Mouse (Mus musculus): Measurements from ENCODE around the gene Rad23a.
A peak's percentile ranks its signal among the peaks of the same experiment; 100 is the strongest.
"Not testable (repeated sequence)": the region's sequence is repeated elsewhere in the genome, so short reads cannot be mapped to it uniquely, and the experiment has no call there.

The Rad23a gene

GRCm38 (mm10) chr8:84839875-84840247, 604 bp downstream of the Rad23a start:
- no peak for DNase-seq (ENCODE audit: low spot score)

- no peak for DNase-seq (ENCODE audit: low spot score)
Observed at GRCm38 (mm10) chr8:84839411-84839810, 1.1 kb downstream of the Rad23a start.

- DNase-seq (ENCODE audit: low spot score) = no peak
Observed at GRCm38 (mm10) chr8:84838513-84838912, 2.0 kb downstream of the Rad23a start.

- no peak for DNase-seq (ENCODE audit: low spot score)
Observed at GRCm38 (mm10) chr8:84837912-84838470, 2.5 kb downstream of the Rad23a start.

- no peak for DNase-seq (ENCODE audit: low spot score)
Observed at GRCm38 (mm10) chr8:84837149-84837911, 3.1 kb downstream of the Rad23a start.

- no peak for DNase-seq (ENCODE audit: low spot score)
Observed at GRCm38 (mm10) chr8:84834866-84835855, 5.3 kb downstream of the Rad23a start.

- DNase-seq (ENCODE audit: low spot score) = no peak
Observed at GRCm38 (mm10) chr8:84834002-84834865, 6.2 kb downstream of the Rad23a start.

- DNase-seq (ENCODE audit: low spot score) = no peak
Observed at GRCm38 (mm10) chr8:84832759-84833742, 7.4 kb downstream of the Rad23a start.

GRCm38 (mm10) chr8:84832034-84832717, 8.3 kb downstream of the Rad23a start:
- peak; percentile 51 for DNase-seq (ENCODE audit: low spot score)

- no peak for DNase-seq (ENCODE audit: low spot score)
Observed at GRCm38 (mm10) chr8:84831490-84831889, 9.0 kb downstream of the Rad23a start, which contains the start of gene Gadd45gip1. Gene Gadd45gip1 (plus strand): TSS chr8:84831522.

- DNase-seq (ENCODE audit: low spot score) = not testable (repeated sequence)
Observed at GRCm38 (mm10) chr8:84826518-84826917, 13.9 kb downstream of the Rad23a start.

- no peak for DNase-seq (ENCODE audit: low spot score)
Observed at GRCm38 (mm10) chr8:84825636-84826035, 14.8 kb downstream of the Rad23a start.

- DNase-seq (ENCODE audit: low spot score) = no peak
Observed at GRCm38 (mm10) chr8:84823653-84824052, 16.8 kb downstream of the Rad23a start.

- DNase-seq (ENCODE audit: low spot score) = no peak
Observed at GRCm38 (mm10) chr8:84822723-84823122, 17.7 kb downstream of the Rad23a start, which contains the start of gene Dand5. Gene Dand5 (minus strand): TSS chr8:84822823.

- no peak for DNase-seq (ENCODE audit: low spot score)
Observed at GRCm38 (mm10) chr8:84816117-84816516, 24.3 kb downstream of the Rad23a start.

GRCm38 (mm10) chr8:84815547-84815946, 24.9 kb downstream of the Rad23a start:
- DNase-seq (ENCODE audit: low spot score) = peak; percentile 90

- DNase-seq (ENCODE audit: low spot score) = no peak
Observed at GRCm38 (mm10) chr8:84814555-84815441, 25.7 kb downstream of the Rad23a start.

- no peak for DNase-seq (ENCODE audit: low spot score)
Observed at GRCm38 (mm10) chr8:84814240-84814554, 26.3 kb downstream of the Rad23a start.

GRCm38 (mm10) chr8:84813830-84814229, 26.6 kb downstream of the Rad23a start:
- no peak for DNase-seq (ENCODE audit: low spot score)
